Mouse (Mus musculus) stomach, postnatal 0 days (tissue): ENCODE measurements at regions not wholly inside any gene's neighbourhood (a gene's known extent, or its start where the extent isn't known, plus 50 kb on each side); places are given as distances from the start of the nearest gene placed in this dataset.

Source experiments
- ATAC-seq: fragments of 200-750 bp; cut with Nextera tagmentation; 2 replicates; pipeline ENCODE4 v1.8.0; 2017; ENCODE audit not compliant: low FRiP score, low TSS enrichment
- DNase-seq: peaks from one replicate; pipeline ENCODE4 v3.0.0-alpha.2; 2016; ENCODE audit warnings: low spot score
- H3K27ac ChIP-seq: fragments of 300-500 bp; sonication (generic); replicated peaks from 2 replicates; pipeline ENCODE4 v1.5.1; 2014; ENCODE audit warnings: mild to moderate bottlenecking, control low read depth
- H3K27me3 ChIP-seq: fragments of 300-500 bp; sonication (generic); 2 replicates; pipeline ENCODE4 v1.6.1; 2014; ENCODE audit warnings: low read length; ENCODE audit not compliant: control insufficient read depth, insufficient read depth
- H3K36me3 ChIP-seq: fragments of 300-500 bp; sonication (generic); 2 replicates; pipeline ENCODE4 v1.6.1; 2014; ENCODE audit warnings: low read length, mixed read lengths; ENCODE audit not compliant: control insufficient read depth, insufficient read depth
- H3K4me1 ChIP-seq: fragments of 300-500 bp; sonication (generic); replicated peaks from 2 replicates; pipeline ENCODE4 v1.6.1; 2014; ENCODE audit warnings: antibody characterized with exemption; ENCODE audit not compliant: control insufficient read depth, insufficient read depth
- H3K4me2 ChIP-seq: fragments of 300-500 bp; sonication (generic); replicated peaks from 2 replicates; pipeline ENCODE4 v1.6.1; 2014; ENCODE audit warnings: low read depth, mild to moderate bottlenecking, control low read depth, moderate library complexity
- H3K4me3 ChIP-seq: fragments of 300-500 bp; sonication (generic); 2 replicates; pipeline ENCODE4 v1.5.1; 2014; ENCODE audit warnings: low read depth, low read length, control low read depth
- H3K9ac ChIP-seq: fragments of 300-500 bp; sonication (generic); 2 replicates; pipeline ENCODE4 v1.6.1; 2014; ENCODE audit warnings: mild to moderate bottlenecking, low read length, control low read depth, mixed read lengths
- H3K9me3 ChIP-seq: fragments of 300-500 bp; sonication (generic); 2 replicates; pipeline ENCODE4 v1.6.1; 2016; ENCODE audit warnings: low read length; ENCODE audit not compliant: control insufficient read depth
- CTCF ChIP-seq: IDR thresholded peaks from 2 replicates; pipeline ENCODE4 v1.5.1; 2016; ENCODE audit warnings: antibody characterized with exemption, low read depth, mild to moderate bottlenecking, moderate library complexity
- EP300 ChIP-seq: optimal IDR thresholded peaks from 2 replicates; pipeline ENCODE3; 2016; ENCODE audit warnings: antibody characterized with exemption
- WGBS: fragments of 180-500 bp; shearing (Covaris S2); extraction: QIAGEN DNeasy Blood & Tissue Kit; methylation state at CpG from one replicate; pipeline ENCODE4 v1.1.7; 2014; 5-methylcytosine and 5-hydroxymethylcytosine counted together

DNA sequence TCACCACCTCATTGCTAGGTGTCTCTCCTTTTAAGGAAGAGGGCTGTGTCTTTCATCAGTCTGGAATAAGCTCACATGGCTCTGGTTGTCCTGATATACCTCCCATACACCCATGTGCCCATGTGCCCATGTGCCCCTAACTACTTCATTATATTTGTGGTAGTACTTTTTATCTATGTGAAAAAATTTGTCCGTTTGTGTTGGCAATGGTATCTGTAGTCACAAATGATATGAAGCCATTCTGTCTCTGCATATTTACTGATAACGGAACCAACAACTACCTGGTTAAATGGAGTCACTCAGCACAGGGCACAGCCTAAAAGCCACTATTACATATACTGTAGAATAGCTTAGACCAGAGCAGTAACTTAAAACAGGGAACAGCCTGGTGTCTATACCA is 54.6 kb upstream of the Atp11b start:
- H3K4me1 ChIP-seq = no peaks in the 10 kb centered on the region
- 87% methylated on average over 2 of the region's 2 CpGs for WGBS
- ATAC-seq = no peak
- H3K36me3 ChIP-seq = no peaks in the 10 kb centered on the region
- H3K9ac ChIP-seq = no peak overlapping the region
- no peaks in the 10 kb centered on the region for H3K9me3 ChIP-seq
- no peak overlapping the region for H3K4me2 ChIP-seq
- DNase-seq = no peak
- H3K27ac ChIP-seq = no peak overlapping the region
- TF ChIP-seq CTCF (no peak), EP300 (no peak)
- no peaks in the 10 kb centered on the region for H3K27me3 ChIP-seq
- no peak overlapping the region for H3K4me3 ChIP-seq

GRCm38 (mm10) chr3:35699979-35700378 is 53.9 kb upstream of the Atp11b start:
- ATAC-seq (0 out of 2 replicates have a peak, but pooled peaks have one; percentile 56), DNase-seq (no peak)
- Histone ChIP-seq H3K27me3 (no peaks in the 10 kb centered on the region), H3K9ac (no peak overlapping the region), H3K27ac (no peak overlapping the region), H3K4me3 (no peak overlapping the region), H3K9me3 (no peaks in the 10 kb centered on the region), H3K4me1 (no peaks in the 10 kb centered on the region), H3K4me2 (no peak overlapping the region), H3K36me3 (no peaks in the 10 kb centered on the region)
- TF ChIP-seq EP300 = no peak
- TF ChIP-seq CTCF = no peak

GRCm38 (mm10) chr3:35703528-35704327 is 50.2 kb upstream of the Atp11b start:
- WGBS = 72% methylated on average over 8 of the region's 8 CpGs
- no peak for ATAC-seq
- Histone ChIP-seq H3K4me1 (no peaks in the 10 kb centered on the region), H3K9ac (no peak overlapping the region), H3K27ac (no peak overlapping the region), H3K36me3 (no peaks in the 10 kb centered on the region), H3K27me3 (no peaks in the 10 kb centered on the region), H3K9me3 (no peaks in the 10 kb centered on the region), H3K4me3 (no peak overlapping the region), H3K4me2 (no peak overlapping the region)
- TF ChIP-seq CTCF (no peak), EP300 (no peak)
- DNase-seq = no peak
